Mouse (Mus musculus) thymus, postnatal 25 days (tissue): ENCODE results near the gene Fam173b.
"Not testable (repeated sequence)": the region's sequence is repeated elsewhere in the genome, so short reads cannot be mapped to it uniquely, and the experiment has no call there.

Experiments
- DNase-seq: peaks from one replicate; pipeline ENCODE4 v3.0.0; 2022

Fam173b gene

GRCm38 (mm10) chr15:31601646-31602374, at the start of gene Fam173b, which contains the start of gene Cct5:
Fam173b (plus strand) TSS chr15:31601852.
Cct5 (minus strand) TSS chr15:31601804.
- peak; percentile 99 for DNase-seq

DNA sequence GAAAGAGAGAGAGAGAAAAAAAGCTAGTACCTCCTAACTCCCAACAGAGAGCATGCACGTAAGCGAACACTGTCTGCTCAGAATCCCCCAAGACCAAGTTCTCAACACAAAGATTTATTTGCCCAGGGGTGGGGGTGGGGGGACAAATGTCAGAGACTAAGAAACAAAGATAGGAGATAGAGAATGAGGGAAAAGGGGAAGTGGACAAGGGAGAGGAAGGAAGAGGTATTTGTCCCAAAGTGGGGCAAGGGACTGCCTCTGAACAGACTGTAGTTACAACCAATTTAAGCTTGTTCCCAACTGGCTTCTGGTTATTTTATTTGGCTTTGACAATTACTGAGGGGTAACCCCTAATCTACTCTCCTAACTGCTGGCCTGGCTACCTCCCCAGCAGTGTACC, 46.8 kb upstream of the Fam173b start:
- DNase-seq: no peak

- DNase-seq: no peak
Observed at GRCm38 (mm10) chr15:31561390-31561789, 40.3 kb upstream of the Fam173b start.

GRCm38 (mm10) chr15:31561976-31562375, 39.7 kb upstream of the Fam173b start:
- no peak for DNase-seq

DNA sequence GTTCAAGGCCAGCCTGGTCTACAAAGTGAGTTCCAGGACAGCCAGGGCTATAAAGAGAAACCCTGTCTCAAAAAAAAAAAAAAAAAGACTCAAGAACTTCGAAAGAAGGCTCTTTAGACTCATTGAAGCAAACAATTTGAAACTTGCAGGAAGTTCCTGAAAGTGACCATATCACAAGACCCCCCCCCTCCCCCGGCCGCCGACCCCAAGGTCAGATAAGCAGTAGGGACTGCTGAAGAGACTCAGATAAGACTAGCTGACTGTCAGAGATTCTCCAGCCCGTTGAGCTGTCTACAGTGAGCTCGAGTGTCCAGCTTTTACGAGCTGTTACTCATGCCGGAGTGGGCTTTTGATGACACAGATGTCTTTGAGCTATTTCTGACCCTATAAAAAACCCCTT, 38.8 kb upstream of the Fam173b start:
- DNase-seq: no peak

GRCm38 (mm10) chr15:31563577-31564546, 37.8 kb upstream of the Fam173b start:
- DNase-seq: no peak

DNA sequence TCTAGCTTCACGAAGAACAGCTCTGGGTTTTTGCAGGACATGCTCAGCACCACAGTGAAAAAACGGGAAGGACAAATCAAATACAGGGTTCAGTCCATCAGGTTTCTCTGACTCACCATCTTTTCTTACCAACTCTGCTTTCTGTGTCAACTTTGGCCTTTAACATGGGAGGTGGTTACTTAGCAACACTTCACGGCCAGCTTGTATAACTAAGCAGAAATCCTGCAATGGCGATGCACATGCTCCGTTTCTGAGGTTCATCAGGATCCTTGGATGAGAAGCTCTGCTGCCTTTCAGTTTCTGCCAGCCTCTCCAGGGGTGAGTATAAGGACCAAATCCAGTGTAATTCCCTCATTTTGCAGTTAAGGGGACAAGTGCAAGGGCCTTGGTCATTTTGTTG, 36.5 kb upstream of the Fam173b start, which contains the start of gene Cmbl:
Gene Cmbl, plus strand, starts transcription at position 206 of the 400 bp plus-strand sequence.
- DNase-seq: no peak

DNA sequence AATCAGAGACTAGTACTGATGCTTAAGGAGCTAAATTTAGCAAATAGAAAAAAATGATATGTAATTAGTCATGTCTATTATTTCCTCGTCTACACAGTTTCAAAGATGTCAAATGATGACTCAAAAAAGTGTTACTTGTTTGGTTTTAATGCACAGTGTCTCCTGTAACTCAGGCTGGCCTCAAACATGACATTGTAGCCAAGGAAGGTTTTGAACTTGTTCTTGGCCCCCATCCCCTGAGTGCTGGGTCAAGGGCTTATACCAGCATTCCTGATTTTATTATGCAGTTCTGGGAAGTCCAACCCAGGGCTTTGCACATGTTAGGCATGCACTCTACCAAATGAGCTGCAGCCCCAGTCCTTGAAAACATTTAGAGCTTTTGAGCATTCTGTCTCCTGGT, 35.9 kb upstream of the Fam173b start:
- DNase-seq: no peak

DNA sequence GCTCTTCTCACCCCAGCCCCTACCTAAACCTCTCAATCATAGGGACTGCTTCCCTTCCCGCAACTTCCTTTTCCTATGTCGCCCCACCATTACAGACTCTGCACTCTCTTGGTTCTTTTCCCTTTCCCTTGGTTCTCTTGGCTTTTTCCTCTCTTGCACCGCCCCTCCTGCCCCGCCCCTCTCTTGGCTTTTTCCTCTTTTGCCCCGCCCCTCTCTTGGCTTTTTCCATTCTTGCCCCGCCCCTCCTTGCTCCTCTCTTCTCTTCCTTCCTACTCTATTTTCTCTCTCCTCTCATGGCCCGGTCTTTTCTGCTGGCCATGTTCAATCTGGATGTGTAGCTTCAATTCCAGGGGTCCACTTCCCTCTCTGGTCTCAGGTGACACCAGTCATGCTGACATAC, 34.2 kb upstream of the Fam173b start:
- no peak for DNase-seq

GRCm38 (mm10) chr15:31568581-31568996, 33.1 kb upstream of the Fam173b start:
- no peak for DNase-seq

- no peak for DNase-seq
Observed at GRCm38 (mm10) chr15:31569325-31570022, 32.2 kb upstream of the Fam173b start.

GRCm38 (mm10) chr15:31570959-31571358, 30.7 kb upstream of the Fam173b start:
- no peak for DNase-seq

GRCm38 (mm10) chr15:31571906-31572722, 29.5 kb upstream of the Fam173b start:
- no peak for DNase-seq

DNA sequence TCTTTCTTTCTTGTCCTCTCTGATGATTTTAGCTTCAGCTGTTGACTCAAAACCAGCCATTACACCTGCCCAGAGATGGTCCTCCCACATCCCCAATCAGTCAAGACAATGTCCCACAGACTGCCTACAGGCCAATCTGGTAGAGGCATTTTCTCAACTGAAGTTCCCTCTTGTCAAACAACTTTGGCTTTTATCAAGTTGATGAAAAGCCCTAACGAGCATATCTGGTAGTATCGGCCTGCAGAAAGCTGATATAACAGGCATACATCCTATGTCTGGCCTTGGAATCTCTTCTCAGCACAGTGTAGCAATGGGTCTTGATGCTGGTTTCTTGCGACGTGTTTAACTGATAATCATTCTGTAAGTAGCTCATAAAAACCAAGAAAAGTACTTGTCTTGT, 28.4 kb upstream of the Fam173b start:
- no peak for DNase-seq

GRCm38 (mm10) chr15:31573692-31574091, 28.0 kb upstream of the Fam173b start:
- no peak for DNase-seq

- no peak for DNase-seq
Observed at GRCm38 (mm10) chr15:31576076-31576475, 25.6 kb upstream of the Fam173b start.

GRCm38 (mm10) chr15:31581086-31581485, 20.6 kb upstream of the Fam173b start:
- DNase-seq: not testable (repeated sequence)

DNA sequence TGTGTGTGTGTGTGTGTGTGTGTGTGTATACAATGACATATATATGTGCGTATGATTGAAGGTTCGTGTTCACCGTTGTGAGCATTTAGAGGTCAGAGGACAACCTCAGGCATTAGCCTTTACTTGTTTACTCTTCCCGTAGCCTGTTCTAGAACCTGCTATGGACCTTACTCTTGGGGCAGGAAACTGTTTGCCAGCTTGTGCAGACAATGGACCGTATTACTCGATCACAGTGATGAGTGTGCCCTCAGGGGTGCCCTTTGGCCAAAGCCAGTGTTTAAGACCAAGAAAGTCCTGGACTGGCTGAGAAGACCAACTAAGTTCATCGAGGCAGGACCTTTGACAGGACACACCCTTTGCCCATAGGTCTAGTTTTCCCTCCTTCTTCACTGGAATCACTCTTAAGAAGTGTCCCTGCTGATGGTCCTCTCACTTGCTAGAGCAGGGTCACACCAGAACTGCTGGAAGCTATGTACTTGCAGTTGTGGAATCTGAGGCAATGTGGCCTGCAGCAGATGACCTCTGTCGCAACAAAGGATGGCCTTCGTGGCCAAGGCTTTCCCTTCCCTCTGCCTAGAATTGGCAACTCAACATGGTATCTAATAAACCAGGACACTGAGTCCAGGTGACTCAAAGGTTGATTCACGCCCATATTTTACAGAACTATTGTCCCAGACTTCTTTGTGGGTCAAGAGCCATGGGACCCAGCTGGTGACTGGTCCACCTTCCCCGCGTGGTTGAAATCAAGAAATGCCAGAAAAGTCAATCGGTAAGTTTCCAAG, 18.2 kb upstream of the Fam173b start:
- DNase-seq: no peak

GRCm38 (mm10) chr15:31585238-31585637, 16.4 kb upstream of the Fam173b start:
- DNase-seq: no peak

DNA sequence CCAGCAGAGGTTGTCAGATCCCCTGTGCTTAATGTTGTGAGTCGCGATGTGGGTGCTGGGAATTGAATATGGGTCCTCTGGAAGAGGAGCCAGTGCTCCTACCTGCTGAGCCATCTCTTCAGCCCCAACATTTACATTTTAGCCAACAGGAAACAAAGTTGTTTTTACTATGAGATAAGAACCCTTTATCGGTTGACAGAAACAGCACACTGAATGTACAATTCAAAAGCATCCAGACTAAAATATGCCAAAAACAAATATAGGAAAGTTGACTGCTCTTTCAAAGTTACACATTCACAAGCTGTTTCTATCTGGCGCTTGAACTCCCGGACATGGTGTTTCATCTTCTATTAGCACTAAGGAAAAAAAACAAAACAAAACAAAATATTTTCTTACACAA, 15.6 kb upstream of the Fam173b start:
- DNase-seq: no peak

DNA sequence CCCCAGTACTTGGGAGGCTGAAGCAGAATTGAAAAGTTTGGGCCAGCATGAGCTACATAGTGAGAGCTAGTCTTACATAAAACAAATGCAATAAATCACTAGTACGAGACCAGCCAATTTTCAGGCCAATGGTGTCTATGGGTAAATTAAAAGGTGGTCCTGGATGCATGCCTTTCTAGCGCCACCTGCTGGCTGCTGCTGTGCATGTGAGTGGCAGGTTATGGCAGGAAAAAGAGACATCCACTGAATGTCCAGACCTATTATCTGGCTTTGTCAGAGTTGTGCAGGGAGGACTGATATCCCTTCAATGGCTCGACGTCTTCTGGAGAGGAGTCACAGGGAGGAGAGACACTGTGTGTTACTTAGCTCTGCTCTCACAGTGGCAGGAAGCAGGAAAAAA, 15.1 kb upstream of the Fam173b start:
- peak; percentile 84 for DNase-seq
